Mouse (Mus musculus): ENCODE measurements around the gene Daxx. TPM values are rescaled to one million over a fixed set of nuclear protein-coding genes. Genes with fewer than 3 reads are reported as not detected.

Gene Daxx
- polyA plus RNA-seq, 1 experiment from 2014 or later, result 33.4 TPM

DNA sequence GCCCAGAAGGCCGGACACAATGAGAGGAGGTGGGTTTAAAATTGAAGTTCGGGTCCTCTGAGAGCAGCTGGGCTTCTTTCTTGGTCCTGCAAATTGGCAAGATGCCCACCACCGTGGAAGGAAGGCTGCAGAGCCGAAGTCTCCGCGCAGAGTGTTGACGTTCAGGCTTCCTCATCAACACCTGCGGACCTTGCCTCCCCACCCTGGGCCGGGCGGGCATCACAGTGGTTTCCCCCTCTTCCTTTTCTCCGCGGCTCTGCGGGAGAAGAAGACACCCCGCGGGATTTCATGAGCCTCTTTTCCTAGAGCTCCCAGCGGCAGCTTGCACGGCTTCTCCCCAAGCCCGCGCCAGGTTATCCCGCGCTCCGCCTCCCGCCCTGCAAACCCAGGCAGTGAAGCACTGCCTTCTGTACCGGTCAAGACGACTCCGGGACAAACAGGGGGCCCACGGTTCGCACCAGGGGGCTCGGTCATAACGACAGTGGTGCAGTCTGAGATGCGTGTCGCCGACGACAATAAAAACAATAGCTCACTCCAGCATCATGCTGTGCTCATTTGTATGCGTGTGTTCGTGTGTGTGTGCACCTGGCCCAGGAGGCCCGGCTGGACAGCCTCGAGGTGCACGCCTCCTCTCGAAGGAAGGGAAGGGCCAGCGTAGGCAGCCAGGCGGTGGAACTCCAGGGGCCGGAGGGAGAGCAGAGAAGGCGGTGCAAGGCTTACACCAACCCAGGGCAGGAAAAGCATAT lies 710 bp upstream of the Daxx start:
- WGBS, result under 1% methylated on average over 42 of the region's 44 CpGs
- no peak for DNase-seq (ENCODE audit: low spot score)
- no peaks in the 10 kb centered on the region for H3K9me3 ChIP-seq (replicated peaks; ENCODE audit: low read length)

DNA sequence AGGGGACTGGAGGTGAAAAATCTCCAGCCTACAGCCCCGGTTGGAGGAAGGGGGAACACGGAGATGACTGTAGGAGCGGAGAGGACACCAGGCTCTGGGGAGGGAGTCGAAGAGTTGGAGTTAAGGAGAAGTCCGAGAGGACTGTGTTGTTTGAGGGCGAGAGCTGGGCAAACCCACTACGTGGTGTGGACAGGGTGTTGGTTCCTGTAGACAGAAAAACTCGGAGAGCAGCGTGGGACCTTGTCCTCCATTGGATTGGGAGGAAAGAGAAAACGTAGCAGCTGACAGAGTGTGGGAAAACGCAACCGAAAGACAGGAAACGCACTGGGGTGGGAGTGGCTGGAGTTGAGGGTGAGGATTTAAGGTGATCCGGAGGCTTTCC lies 646 bp downstream of the Daxx start:
- Histone ChIP-seq H3K4me1 (replicated peaks; ENCODE audit: insufficient read depth, low read length) (peaks cover 20% of the 10 kb centered on the region), H3K27me3 (ENCODE audit: insufficient read depth, low read length) (no peaks in the 10 kb centered on the region), H3K36me3 (ENCODE audit: insufficient read depth, low read length) (peaks cover 30% of the 10 kb centered on the region), H3K9me3 (replicated peaks; ENCODE audit: low read length) (no peaks in the 10 kb centered on the region), H3K9ac (ENCODE audit: low read depth, low read length) (peak overlapping the region; percentile 87), H3K4me2 (ENCODE audit: low read length) (peak overlapping the region; percentile 97), H3K27ac (peak overlapping the region; percentile 96), H3K4me3 (replicated peaks; ENCODE audit: low read depth, low read length) (peak overlapping the region; percentile 83)
- no peak for TF ChIP-seq CTCF (IDR thresholded peaks at IDR 0.05; ENCODE audit: low read depth)
- WGBS, result 0% methylated on average over 14 of the region's 14 CpGs
- DNase-seq (ENCODE audit: low spot score) (peak; percentile 78), ATAC-seq (replicated peaks; ENCODE audit: low FRiP score, low read depth) (0 out of 2 replicates have a peak, but pooled peaks have one; percentile 1)

More for the DNA sequence above, 710 bp upstream of the Daxx start:
- peak overlapping the region; percentile 83 for H3K4me3 ChIP-seq (replicated peaks; ENCODE audit: low read depth, low read length)
- H3K36me3 ChIP-seq (ENCODE audit: insufficient read depth, low read length), result peaks cover 21% of the 10 kb centered on the region
- H3K4me2 ChIP-seq (ENCODE audit: low read length), result peak overlapping the region; percentile 97
- H3K27me3 ChIP-seq (ENCODE audit: insufficient read depth, low read length), result no peaks in the 10 kb centered on the region
- peak overlapping the region; percentile 87 for H3K9ac ChIP-seq (ENCODE audit: low read depth, low read length)
- peak overlapping the region; percentile 96 for H3K27ac ChIP-seq
- no peak for TF ChIP-seq CTCF (IDR thresholded peaks at IDR 0.05; ENCODE audit: low read depth)
- H3K4me1 ChIP-seq (replicated peaks; ENCODE audit: insufficient read depth, low read length), result peaks cover 20% of the 10 kb centered on the region
- peak; percentile 55 for ATAC-seq (replicated peaks; ENCODE audit: low FRiP score, low read depth)

DNA sequence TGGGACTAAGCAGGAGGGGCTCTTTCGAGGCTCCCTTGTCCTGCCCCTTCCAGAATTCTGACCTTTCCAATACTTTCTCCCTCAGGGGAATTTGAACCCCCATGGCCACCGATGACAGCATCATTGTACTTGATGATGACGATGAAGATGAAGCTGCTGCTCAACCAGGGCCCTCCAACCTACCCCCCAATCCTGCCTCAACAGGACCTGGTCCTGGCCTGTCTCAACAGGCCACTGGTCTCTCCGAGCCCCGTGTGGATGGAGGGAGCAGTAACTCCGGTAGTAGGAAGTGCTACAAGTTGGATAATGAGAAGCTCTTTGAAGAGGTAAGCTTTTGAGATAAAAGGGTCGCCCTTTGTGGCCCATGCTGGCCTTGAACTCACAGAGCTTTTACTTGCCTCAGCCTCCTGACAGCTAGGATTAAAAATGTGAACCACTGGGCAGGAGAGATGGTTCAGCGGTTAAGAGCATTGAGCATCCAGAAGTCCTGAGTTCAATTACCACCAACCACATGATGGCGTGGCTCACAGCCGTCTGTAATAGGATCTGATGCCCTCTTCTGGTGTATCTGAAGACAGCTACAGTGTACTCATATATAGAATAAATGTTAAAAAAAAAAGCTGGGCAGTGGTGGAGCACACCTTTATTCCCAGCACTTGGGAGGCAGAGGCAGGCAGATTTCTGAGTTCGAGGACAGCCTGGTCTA lies 1.3 kb downstream of the Daxx start:
- DNase-seq (ENCODE audit: low spot score), result no peak
- peak overlapping the region; percentile 96 for H3K27ac ChIP-seq
- no peaks in the 10 kb centered on the region for H3K27me3 ChIP-seq (ENCODE audit: insufficient read depth, low read length)
- H3K4me1 ChIP-seq (replicated peaks; ENCODE audit: insufficient read depth, low read length), result peaks cover 20% of the 10 kb centered on the region
- H3K4me2 ChIP-seq (ENCODE audit: low read length), result peak overlapping the region; percentile 97
- peak overlapping the region; percentile 87 for H3K9ac ChIP-seq (ENCODE audit: low read depth, low read length)
- peaks cover 30% of the 10 kb centered on the region for H3K36me3 ChIP-seq (ENCODE audit: insufficient read depth, low read length)
- H3K9me3 ChIP-seq (replicated peaks; ENCODE audit: low read length), result no peaks in the 10 kb centered on the region
- no peak for ATAC-seq (replicated peaks; ENCODE audit: low FRiP score, low read depth)
- WGBS, result 39% methylated on average over 11 of the region's 11 CpGs
- peak overlapping the region; percentile 83 for H3K4me3 ChIP-seq (replicated peaks; ENCODE audit: low read depth, low read length)
- peak; percentile 48 for TF ChIP-seq CTCF (IDR thresholded peaks at IDR 0.05; ENCODE audit: low read depth)

DNA sequence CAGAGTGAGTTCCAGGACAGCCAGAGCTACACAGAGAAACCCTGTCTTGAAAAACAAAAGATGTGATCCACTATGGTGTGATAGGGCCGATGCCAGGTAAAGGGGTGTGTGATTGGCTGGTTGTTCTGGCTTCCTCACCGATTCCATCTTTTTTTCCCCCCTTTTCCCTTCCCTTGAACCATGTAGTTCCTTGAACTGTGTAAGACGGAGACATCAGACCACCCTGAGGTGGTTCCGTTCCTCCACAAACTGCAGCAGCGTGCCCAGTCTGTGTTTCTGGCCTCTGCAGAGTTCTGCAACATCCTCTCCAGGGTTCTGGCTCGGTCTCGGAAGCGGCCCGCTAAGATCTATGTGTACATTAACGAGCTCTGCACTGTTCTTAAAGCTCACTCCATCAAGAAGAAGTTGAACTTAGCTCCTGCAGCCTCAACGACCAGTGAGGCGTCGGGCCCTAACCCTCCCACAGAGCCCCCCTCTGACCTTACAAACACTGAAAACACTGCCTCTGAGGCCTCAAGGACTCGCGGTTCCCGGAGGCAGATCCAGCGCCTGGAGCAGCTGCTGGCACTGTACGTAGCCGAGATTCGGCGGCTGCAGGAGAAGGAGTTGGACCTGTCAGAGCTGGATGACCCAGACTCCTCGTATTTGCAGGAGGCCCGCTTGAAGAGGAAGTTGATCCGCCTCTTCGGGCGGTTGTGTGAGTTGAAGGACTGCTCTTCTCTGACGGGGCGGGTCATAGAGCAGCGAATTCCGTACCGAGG lies 2.0 kb downstream of the Daxx start:
- peaks cover 20% of the 10 kb centered on the region for H3K4me1 ChIP-seq (replicated peaks; ENCODE audit: insufficient read depth, low read length)
- no peak for TF ChIP-seq CTCF (IDR thresholded peaks at IDR 0.05; ENCODE audit: low read depth)
- H3K27ac ChIP-seq, result no peak overlapping the region
- DNase-seq (ENCODE audit: low spot score) (no peak), ATAC-seq (replicated peaks; ENCODE audit: low FRiP score, low read depth) (no peak)
- H3K27me3 ChIP-seq (ENCODE audit: insufficient read depth, low read length), result no peaks in the 10 kb centered on the region
- no peaks in the 10 kb centered on the region for H3K9me3 ChIP-seq (replicated peaks; ENCODE audit: low read length)
- peak overlapping the region; percentile 27 for H3K4me2 ChIP-seq (ENCODE audit: low read length)
- no peak overlapping the region for H3K4me3 ChIP-seq (replicated peaks; ENCODE audit: low read depth, low read length)
- H3K9ac ChIP-seq (ENCODE audit: low read depth, low read length), result peak overlapping the region; percentile 23; the same call in 1 of the 2 replicates
- H3K36me3 ChIP-seq (ENCODE audit: insufficient read depth, low read length), result peaks cover 30% of the 10 kb centered on the region
- WGBS, result 56% methylated on average over 31 of the region's 31 CpGs

DNA sequence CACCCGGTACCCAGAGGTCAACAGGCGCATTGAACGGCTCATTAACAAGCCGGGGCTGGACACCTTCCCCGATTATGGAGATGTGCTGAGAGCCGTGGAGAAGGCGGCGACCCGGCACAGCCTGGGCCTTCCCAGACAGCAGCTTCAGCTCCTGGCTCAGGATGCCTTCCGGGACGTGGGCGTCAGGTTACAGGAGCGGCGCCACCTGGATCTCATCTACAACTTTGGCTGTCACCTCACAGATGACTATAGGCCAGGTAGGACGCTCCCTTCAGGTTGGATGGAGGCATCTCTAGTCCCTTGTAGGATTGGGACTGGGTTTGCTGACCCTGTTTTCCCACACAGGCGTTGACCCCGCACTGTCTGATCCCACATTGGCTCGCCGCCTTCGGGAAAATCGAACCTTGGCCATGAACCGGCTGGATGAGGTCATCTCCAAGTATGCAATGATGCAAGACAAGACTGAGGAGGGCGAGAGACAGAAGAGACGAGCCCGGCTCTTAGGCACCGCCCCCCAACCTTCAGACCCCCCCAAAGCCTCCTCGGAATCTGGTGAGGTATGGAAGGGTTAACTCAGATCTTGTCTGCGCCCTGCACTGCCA lies 2.7 kb downstream of the Daxx start:
- Histone ChIP-seq H3K4me2 (ENCODE audit: low read length) (peak overlapping the region; percentile 27), H3K27ac (no peak overlapping the region), H3K4me1 (replicated peaks; ENCODE audit: insufficient read depth, low read length) (peaks cover 25% of the 10 kb centered on the region), H3K4me3 (replicated peaks; ENCODE audit: low read depth, low read length) (no peak overlapping the region), H3K9ac (ENCODE audit: low read depth, low read length) (peak overlapping the region; percentile 23; the same call in 1 of the 2 replicates), H3K36me3 (ENCODE audit: insufficient read depth, low read length) (peaks cover 30% of the 10 kb centered on the region), H3K27me3 (ENCODE audit: insufficient read depth, low read length) (no peaks in the 10 kb centered on the region), H3K9me3 (replicated peaks; ENCODE audit: low read length) (no peaks in the 10 kb centered on the region)
- 51% methylated on average over 28 of the region's 28 CpGs for WGBS
- no peak for ATAC-seq (replicated peaks; ENCODE audit: low FRiP score, low read depth)
- no peak for DNase-seq (ENCODE audit: low spot score)
- 0 out of 2 replicates have a peak, but pooled peaks have one; percentile 2 for TF ChIP-seq CTCF (IDR thresholded peaks at IDR 0.05; ENCODE audit: low read depth)

Measured in kidney, postnatal 0 days (tissue).